Mouse (Mus musculus) frontal cortex, postnatal 25 days (tissue): ENCODE results near the gene Ganab.
"Not testable (repeated sequence)": the region's sequence is repeated elsewhere in the genome, so short reads cannot be mapped to it uniquely, and the experiment has no call there.

Source experiments
- DNase-seq, 2 experiments: peaks; one replicate each; pipeline ENCODE4 v3.0.0; 2022; ENCODE audit warnings: low spot score in 2 of 2

Ganab gene

GRCm38 (mm10) chr19:8888511-8889385 is 9.1 kb upstream of the Ganab start, which contains the start of the genes 1810009A15Rik and Gm49416:
1810009A15Rik (plus strand) TSS chr19:8888853.
Gm49416 (plus strand) TSS chr19:8888926.
- DNase-seq: peak; percentile 85 to 92

GRCm38 (mm10) chr19:8892829-8893766 is 4.8 kb upstream of the Ganab start, which contains the start of gene Ints5:
Ints5 (plus strand) TSS chr19:8893005.
- peak; percentile 63 to 83 for DNase-seq

GRCm38 (mm10) chr19:8895397-8895960 is 2.4 kb upstream of the Ganab start:
- DNase-seq: no peak

GRCm38 (mm10) chr19:8896231-8896630 is 1.6 kb upstream of the Ganab start:
- not testable (repeated sequence) for DNase-seq

- DNase-seq: not testable (repeated sequence)
These were observed 533 bp upstream of the Ganab start for GRCm38 (mm10) chr19:8897211-8897864.

GRCm38 (mm10) chr19:8898576-8898975 is 705 bp downstream of the Ganab start:
- DNase-seq: no peak

GRCm38 (mm10) chr19:8899079-8899478 is 1.2 kb downstream of the Ganab start:
- no peak for DNase-seq

GRCm38 (mm10) chr19:8903412-8903811 is 5.5 kb downstream of the Ganab start:
- no peak for DNase-seq

- no peak for DNase-seq
These were observed 10.7 kb downstream of the Ganab start for GRCm38 (mm10) chr19:8908531-8908930.

GRCm38 (mm10) chr19:8911810-8912209 is 13.9 kb downstream of the Ganab start:
- no peak for DNase-seq

- no peak for DNase-seq
These were observed 16.3 kb downstream of the Ganab start for GRCm38 (mm10) chr19:8914212-8914611.

- no peak for DNase-seq
These were observed 21.1 kb downstream of the Ganab start for GRCm38 (mm10) chr19:8919000-8919399.

- no peak for DNase-seq
These were observed 21.8 kb downstream of the Ganab start for GRCm38 (mm10) chr19:8919684-8920072.

- peak; percentile 89 to 92 for DNase-seq
These were observed 22.3 kb downstream of the Ganab start, which contains the start of gene B3gat3 for GRCm38 (mm10) chr19:8920073-8920736. B3gat3 (plus strand) TSS chr19:8920374.

- no peak for DNase-seq
These were observed 23.0 kb downstream of the Ganab start for GRCm38 (mm10) chr19:8920836-8921291.

- DNase-seq: no peak
These were observed 23.9 kb downstream of the Ganab start for GRCm38 (mm10) chr19:8921741-8922140.

- DNase-seq: no peak
These were observed 28.9 kb downstream of the Ganab start for GRCm38 (mm10) chr19:8926766-8927165.

- no peak for DNase-seq
These were observed 30.1 kb downstream of the Ganab start for GRCm38 (mm10) chr19:8927891-8928525.

- DNase-seq: no peak
These were observed 30.9 kb downstream of the Ganab start for GRCm38 (mm10) chr19:8928689-8929223.
